Mouse (Mus musculus) induced T-regulatory cell, adult 2 months (primary cell): ENCODE results near the gene Slc6a20b.
"Not testable (repeated sequence)": the region's sequence is repeated elsewhere in the genome, so short reads cannot be mapped to it uniquely, and the experiment has no call there.

ENCODE experiments used
- DNase-seq: peaks from one replicate; pipeline ENCODE4 v3.0.0-alpha.2; 2012; ENCODE audit warnings: low read depth

Slc6a20b gene

DNA sequence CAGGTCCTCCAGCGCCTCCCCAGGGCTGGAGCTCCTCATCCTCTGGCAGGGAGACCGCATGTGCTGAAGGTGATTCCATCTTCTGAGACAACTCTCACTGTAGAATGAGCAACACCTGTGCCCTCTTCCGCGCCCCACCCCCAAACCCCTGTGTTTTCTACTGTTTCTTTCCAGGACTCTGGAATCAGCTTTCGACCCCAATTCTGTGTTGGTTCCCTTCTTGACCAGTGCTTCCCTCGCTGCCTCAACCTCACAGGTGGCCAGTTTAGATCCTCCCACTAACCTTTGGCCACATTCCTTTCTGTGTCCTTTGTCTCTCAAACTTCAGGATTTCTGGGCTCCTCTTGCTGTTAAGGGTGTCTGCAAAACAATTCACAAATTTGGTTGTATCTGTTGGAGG is at the start of gene Slc6a20b:
Slc6a20b (minus strand) TSS at position 285 of the 400 bp plus-strand sequence.
- no peak for DNase-seq

DNA sequence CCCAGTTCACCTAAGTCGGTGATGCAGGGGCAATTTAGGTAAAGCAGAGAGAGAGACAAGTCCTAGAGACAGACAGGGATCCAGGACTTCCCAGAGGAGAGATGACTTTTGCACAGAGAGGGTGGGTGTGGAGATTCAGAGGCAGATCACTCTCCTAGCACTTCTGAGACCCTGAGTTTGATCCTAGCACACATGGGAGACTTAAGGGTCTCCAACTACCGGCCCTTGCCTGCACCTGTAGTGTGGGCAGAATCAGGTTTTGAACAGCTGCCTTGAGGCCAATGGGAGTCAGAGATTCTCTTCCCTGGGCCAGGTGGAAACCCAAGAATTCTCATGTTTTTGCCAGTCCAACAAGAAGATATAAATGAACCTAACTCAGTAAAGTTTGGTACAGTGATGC is 46.8 kb upstream of the Slc6a20b start:
- no peak for DNase-seq

DNA sequence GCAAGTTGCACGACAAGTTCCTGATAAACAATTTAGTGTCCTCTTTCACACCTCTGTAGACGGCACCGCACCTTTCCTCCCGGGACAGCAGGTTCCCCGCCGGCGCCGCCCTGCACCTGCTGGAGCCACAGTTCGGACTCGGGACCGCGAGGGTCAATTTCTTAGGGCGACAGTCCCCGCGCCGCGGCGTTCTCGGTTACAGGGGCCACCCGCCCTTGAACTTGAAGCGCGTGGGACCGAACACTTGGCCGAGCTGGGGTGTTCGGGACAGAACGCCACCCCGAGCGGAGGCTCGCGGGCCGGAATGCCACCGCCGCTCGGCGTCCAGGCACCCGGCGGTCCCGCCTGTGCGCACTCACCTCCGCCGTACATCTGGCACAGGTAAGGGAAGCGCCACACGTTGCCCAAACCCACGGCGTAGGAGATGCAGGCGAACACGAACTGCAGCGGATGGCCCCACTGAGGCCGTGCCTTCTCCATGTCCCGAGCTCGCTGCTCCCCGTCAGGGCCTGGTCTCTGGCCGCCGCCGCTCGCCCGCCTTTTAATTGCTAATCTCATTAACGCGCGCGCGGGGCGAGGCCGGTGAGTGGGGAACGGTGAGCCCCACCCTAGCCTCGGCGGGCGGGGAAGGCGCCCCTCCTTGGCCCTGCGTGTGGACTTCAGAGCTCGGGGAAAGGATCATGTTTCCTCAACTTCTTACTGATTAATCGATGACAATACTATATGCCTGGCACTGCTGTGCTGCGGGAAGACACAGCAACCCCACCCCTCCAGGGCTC is 46.2 kb upstream of the Slc6a20b start, which contains the start of the genes Ccr9 and Slc6a20a:
Ccr9 (plus strand) TSS at position 113 of the 779 bp plus-strand sequence.
Slc6a20a (minus strand) TSS at position 559 of the 779 bp plus-strand sequence.
- DNase-seq = peak; percentile 46

DNA sequence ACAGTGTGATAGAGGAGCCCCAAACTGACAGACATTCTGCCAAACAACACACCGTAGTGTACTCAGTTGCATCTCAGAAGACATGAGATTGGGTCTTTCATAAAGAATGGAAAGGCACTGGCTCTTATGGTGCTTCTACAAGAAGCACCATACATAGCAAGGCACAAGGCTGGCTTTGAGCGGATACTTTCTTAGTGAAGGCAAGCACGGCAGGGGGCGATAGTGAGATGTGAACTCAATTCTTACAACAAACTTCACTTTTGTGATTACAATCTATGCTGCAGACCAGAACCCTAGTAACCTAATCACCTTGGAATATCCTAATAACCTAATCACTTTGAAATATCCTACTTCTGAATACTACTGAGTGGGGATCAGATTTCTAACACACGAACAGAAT is 33.3 kb upstream of the Slc6a20b start:
- peak; percentile 83 for DNase-seq

DNA sequence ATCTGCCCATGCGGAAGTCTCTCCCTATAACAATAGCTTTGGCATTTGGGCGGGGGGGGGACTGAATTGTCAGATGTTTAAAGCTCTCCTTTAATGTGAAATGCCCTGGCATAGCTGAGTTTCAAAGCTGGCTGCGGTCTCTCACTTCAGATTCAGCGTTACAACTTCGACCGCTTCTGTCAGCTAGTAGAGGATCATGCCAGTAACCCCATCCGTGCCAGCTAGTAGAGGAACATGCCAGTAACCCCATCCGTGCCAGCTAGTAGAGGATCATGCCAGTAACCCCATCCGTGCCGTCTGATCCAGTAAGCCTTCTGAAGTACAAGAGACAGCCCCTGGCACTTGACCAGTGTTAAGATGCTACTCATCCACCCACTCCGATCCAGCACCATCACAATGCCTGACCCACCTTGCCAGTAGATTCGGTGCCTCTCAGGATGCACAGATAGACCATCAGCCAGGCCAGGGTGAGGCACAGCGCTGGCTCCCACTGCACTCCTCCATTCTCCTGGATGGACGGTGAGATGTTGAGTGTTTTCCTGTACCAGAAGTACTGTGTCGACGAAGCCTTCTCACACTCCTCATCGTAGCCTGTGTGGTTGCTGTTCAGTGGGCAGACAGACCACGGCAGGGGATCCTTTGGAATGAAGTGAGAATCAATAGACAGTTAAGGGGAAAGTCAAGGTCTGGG is 27.8 kb upstream of the Slc6a20b start:
- DNase-seq = not testable (repeated sequence)

DNA sequence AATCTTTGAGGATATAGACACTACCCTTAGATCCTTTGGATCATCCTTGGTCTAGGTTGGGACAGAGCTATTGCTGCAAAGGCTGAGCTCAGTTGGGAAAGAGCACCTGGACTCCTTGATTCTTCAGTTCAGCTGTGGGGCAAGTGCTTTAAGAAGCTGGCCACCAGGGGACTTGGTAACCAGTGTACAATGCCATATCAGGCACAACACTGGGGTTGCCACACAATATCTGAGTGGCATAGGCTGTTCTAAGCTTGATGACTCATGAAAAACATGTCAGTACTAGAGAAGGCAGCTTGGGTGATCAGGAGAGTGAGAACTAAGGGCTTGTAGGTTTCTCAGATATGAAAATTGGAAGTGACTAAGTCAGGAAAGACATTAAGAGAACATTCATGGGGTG is 26.6 kb upstream of the Slc6a20b start:
- no peak for DNase-seq

DNA sequence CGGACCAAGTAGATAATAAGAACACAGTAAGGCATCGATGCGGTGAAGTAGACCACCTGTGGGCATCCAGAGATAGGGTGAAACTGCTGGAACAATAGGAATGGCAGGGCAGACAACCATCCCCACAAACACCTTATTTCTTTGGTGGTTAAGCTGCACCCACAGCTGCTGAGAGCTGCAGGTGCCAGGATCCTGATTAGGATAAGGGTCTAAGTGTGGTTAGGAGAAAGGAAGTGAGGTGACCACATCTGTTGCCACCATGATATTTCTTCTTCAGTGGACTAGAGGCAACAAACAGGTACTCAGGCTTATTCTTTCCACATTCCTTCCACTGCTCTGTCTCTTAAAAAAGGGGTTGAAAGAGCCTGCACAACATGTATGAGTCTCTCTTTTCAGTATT is 25.1 kb upstream of the Slc6a20b start:
- DNase-seq = no peak

DNA sequence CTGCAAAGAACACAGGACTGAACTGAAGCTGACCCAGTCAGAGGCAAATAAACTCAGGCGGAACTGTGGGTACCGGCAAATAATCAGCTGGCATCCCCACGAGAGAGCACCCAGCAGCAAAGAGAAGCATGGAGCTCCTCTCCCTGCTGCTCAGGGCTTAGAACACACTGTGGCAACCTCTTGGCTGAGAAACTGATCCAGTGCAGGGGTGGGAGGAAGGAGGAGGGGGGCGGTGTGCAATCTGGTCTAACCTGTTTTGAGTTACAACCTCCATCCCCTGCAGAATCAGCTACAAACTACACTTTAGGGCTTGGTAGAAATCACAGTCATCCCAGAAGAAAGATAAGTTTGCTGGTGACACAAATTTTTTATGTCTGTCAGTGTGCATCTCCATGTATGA is 19.0 kb upstream of the Slc6a20b start:
- no peak for DNase-seq

DNA sequence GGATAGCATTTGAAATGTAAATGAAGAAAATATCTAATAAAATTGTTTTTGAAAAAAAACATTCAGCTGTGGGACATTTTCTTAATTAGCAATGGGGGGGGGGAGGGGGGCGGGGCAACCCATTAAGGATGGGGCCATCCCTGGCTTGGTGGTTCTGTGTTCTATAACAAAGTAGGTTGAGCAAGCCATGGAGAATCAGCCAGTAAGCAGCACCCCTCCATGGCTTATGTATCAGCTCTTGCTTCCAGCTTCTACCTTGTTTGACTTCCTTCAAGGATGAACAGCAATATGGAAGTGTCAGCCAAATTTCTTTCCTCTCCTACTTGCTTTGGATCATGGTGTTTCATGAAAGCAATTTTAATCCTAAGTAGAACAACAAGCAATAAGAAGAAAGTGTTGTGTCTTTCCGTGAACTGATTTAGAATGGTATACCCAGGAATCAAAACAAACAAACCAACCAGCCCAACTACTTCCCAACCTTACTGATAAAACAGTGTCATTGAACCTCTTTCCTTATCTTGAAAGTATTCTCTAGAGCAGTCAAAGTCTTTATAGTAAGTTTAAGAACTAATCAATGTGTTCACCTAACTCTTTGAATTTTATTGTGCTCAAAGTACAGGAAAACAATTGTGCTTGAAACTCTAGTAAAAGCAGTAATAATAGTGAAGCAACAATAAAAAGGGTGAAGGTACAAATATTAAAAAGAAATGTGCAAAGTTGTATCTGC is 17.6 kb upstream of the Slc6a20b start:
- no peak for DNase-seq

DNA sequence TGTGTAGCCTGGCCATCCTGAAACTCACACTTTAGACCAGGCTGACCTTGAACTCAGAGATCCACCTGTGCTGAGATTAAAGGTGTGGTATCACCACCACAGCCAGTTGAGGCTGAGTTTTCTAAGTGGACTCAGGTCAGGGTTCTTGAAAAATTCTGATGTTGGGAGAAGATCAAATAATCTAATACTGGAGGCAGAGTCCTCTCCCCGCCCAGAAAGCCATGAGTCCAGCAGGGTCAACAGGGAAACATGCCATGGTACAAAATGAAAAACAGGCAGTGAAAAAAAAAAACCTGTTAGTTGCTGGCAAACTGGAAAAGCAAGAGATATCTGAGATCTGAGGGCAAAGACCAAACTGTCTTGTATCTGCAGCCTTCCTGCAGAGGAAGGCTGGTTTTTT is 7.7 kb upstream of the Slc6a20b start:
- DNase-seq = no peak

DNA sequence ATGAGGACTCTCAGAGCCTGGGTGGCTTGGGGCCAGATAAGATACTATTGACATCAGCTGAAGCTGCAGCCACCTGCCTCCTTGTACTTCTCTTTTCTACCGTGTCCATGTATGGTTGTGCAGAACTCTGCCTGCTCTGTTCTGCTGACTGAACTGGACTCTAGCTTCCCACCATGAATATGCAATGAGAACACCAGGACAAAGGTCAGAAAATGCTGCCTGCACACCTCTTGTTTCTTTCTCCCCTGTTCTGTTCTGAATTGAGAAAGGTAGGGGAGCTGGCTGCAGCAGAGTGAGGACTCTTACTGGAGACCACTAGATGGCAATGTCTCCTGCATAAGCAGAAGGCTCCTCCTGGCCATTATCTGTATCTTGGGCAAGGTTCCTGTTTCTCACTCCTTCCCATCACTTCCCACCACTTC is 6.3 kb upstream of the Slc6a20b start:
- peak; percentile 51 for DNase-seq

DNA sequence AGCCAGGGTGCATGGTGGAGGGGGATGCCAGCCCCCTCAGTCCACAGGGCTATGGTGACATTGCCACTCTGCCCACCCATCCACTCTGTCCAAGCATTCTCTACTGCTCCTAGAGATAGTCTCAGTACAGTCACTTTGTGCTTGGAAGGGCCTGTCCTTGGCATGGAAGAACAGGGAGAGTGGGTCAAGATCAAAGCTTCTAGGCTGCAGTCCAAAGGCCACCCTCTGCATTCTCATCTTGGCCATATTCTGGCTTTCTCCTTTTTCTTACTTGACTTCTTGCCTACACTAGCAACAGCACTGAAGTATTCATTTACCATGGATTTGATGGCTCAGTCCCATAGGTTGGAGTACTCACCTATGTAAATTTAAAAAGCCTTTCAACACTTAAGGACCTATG is 5.9 kb upstream of the Slc6a20b start:
- no peak for DNase-seq

DNA sequence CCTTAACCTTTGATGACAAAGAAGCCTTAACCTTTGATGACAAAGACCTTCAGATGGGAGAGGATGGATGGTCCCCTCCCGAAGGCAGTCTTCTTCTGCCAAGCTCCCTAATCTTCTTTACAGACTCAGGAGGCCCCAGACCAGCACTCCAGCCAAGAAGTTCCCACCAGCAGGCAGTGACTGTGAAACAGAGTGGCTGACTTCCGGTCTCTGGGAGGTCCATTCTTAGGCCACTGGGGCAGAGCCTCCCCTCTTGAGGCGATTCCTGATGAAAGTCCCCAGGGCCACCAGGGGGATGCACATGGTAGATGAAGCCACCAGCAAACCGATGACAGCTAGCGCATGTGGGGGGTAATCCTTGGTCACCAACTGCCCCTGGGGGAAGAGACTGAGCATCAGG is 4.4 kb upstream of the Slc6a20b start:
- no peak for DNase-seq

DNA sequence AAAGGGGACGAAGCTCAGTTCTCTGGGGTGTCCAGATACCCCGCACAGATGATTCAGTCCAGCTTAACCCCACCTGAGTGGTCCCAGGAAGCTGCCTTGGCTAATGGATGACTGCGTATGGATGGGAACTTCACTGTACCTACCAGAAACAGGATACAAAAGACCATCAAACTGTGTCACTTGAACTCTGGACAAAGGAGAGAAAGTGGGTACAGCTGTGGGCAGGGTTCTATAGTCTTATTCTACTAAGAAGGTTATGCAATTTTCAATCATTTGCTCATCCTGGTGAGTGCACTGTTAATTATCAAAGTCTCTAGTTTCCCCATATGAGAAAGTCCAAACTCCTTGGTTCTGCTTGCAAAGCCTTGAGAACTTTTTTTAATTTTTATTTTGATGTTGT is 628 bp upstream of the Slc6a20b start:
- DNase-seq = no peak

DNA sequence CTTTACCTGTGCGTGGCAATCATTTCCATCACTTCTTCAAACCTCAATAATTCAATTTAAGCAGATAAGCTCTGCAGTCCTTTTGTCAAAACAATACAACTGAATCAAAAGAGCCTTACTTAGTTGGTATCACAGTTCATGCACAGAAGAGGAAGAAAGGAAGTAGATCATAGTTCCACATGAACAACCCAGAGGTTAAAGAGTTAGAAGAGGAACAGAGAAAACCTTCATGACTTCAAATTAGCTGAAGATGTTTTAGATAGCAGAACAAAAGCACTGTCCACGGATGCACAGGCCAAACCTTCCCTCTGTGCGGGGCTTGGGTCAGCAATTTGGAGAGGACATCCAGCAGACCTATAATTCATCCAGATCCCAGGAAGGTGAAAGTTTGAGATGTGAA is 699 bp downstream of the Slc6a20b start:
- DNase-seq = no peak

DNA sequence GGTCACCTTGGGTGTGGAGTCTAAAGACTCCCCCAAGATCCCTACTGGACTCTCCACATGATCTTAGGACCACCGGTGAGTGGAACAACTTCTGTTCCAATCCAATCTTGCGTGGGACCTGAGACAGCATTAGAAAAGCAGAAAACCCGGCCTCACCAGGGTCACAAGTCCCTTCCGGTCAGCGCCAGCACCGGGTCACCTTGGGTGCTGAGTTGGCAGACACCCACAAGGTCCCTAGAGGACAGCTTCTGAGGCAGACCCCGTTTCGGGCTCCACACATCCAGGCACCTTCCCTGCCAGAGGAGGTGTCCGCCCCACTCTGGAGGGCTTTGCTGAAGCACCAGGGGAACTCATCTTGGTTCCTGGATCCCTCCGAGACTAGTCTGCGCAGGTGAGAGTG is 6.5 kb downstream of the Slc6a20b start:
- DNase-seq = no peak

DNA sequence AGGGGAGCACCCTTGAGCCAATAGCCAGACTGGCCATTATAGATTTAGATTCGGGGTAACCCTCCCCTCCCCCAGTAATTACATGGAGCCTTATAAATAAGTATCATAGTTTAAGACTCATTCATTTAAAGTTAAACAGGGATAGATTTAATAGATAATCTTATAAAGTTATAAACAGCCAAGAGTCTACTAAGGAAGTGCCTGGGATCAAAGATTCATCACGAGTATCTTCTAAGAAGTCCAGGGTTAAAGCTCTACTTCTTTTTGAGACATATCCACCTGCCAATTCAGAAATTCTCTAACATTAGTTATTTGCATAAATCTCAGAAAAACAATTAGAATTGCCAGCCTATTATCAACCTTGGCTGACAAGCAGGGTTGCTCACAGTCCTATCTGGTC is 7.6 kb downstream of the Slc6a20b start:
- DNase-seq = no peak

DNA sequence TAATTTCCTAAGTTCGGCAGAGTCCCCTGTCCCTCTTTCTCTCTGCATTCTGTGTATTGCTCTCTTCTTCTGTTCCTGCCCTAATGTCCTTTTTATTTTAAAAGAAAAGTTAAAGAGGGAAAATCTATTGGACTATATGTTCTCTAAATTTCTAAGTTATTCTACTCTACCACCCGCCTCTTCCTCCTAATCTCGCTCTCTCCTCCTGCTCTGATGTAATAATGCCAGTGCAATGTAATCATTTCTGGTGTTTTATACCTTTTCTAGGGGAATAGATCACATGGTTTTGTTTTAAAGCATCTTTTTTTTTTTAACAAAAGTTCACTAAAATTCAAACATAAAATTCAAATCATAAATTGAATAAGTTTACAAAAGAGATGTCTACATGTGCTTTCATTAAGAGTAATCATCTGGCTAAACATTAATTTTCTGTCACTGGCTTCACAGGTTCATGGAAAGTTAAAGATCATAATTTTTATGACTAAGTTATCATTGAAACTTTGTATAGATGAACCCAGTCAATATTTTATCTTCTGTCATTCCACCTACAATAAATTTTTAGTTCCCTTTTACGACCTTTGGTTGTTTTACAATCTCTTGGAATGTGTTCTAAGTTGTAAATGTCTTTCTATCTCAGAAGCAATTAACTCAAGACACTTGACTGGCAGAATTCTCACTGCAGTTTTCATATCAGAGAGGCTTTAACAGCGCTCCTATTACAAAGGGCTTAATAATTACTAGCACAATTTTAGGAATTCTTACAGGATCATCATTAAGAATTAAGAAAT is 11.9 kb downstream of the Slc6a20b start:
- DNase-seq = no peak

DNA sequence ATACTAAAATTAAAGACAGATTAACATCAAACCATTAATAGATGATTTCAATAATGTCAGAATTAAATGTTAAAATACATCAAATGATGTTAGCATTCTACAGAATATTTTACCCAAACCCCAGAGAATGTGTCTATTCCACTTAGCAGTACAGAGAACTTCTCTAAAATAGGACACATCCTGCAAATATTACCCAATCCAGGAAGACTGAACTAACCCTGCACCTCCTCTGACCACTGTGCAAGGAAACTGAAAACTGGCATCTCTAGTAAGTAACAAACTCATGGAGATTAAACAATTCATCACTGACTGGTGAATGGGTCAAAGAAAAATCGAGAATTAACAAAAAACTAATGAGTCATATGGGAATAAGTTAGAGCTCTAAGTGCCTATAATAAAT is 30.8 kb downstream of the Slc6a20b start:
- DNase-seq = no peak

DNA sequence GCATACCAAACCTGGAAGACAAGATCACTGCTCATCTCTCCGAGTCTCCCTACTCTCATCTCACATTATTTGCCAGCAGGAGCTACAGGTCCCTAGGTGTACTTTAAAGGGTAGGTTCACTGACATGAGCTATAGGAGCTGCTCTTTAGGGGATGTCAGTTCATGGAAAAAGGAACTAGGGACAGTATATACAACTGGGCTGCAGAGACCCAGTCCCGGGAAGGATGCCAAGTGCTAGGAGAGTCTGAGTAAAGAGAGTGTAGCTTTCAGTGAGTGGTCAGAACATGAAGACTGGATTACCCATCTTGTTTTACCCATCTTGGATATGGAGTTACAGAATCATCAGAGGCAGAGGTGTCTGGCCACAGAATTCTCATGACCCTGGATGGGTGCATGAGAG is 35.0 kb downstream of the Slc6a20b start:
- DNase-seq = no peak

DNA sequence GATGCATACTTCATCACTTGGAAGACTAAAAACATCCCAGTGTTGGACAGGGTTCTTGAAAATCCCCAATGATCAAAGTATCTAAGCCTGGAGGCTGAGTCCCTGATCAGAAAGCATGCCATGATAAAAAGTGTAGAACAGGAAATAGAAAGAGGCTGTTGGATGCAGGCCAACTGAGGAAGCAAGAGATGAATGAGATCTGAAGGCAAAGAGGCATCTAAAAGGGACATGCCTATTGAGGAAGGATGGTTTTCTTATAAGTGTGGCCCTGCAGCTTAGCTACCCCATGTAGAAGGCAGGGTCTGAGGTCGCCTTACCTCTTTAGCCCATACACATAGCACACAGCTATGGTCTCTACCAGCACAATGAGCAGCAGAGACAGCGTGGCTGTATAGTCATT is 35.5 kb downstream of the Slc6a20b start:
- DNase-seq = no peak

DNA sequence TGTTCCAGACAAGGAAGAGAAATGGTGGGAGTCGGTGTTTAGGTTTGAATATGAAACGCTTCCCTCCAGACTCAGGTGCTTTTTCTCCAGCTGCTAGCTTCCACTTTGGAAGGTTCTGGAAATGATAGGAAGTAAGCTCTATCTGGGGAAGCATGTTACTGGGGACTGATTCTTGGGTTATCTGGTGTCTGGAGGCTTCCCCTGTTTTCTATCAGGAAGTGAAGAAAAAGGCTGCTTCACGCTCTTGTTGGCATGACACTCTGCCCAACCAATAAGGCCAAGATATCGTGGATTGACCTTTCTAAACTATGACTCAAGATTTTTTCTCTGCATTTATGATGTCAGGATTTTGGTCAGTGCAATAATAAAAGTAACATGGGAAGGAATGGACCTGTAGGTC is 37.2 kb downstream of the Slc6a20b start:
- no peak for DNase-seq
